Mouse (Mus musculus) adipocyte (in vitro differentiated cells): ENCODE results near the gene Epb41l2.
A peak's percentile ranks its signal among the peaks of the same experiment; 100 is the strongest.

Experiments used
- DNase-seq: peaks from one replicate; pipeline ENCODE4 v3.0.0-alpha.2; 2016; ENCODE audit warnings: low spot score

Epb41l2 gene

GRCm38 (mm10) chr10:25499323-25500071 is 139.9 kb downstream of the Epb41l2 start:
- DNase-seq = no peak

DNA sequence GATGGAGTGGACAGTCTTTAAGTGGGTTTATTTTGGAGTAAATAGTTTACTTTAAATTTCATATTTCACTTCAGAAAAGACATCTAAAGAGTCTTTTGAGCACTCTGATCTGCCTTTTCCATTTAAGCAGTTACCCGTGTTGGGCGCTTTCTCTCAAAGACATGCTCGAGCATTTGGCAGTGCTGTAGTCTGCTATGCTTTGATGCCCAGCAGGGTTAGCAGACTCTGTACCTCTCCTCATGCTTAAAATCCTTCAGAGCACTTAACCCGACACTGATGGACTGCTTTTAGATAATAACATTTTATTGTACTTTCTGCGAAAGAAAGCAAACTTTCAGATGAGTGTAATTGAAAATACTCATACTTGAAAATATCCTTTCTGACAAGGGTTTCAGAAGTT is 143.7 kb downstream of the Epb41l2 start:
- no peak for DNase-seq

DNA sequence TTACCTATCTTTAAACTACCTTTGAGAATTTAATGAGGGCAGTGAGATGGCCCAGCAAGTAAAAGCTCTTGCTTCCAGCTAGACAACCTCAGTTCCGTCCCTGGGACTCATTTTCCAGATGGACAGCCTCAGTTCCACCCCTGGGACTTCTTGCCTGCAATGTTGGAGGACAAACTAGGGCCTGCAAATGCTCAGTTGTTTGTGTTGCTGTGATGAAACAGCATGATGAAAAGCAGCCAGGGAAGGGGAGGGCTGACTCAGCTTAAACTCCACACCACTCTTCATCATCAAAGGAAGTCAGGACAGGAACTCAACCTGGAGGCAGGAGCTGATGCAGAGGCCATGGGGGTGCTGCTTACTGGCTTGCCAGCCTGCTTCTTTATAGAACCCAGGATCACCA is 154.2 kb downstream of the Epb41l2 start:
- no peak for DNase-seq

DNA sequence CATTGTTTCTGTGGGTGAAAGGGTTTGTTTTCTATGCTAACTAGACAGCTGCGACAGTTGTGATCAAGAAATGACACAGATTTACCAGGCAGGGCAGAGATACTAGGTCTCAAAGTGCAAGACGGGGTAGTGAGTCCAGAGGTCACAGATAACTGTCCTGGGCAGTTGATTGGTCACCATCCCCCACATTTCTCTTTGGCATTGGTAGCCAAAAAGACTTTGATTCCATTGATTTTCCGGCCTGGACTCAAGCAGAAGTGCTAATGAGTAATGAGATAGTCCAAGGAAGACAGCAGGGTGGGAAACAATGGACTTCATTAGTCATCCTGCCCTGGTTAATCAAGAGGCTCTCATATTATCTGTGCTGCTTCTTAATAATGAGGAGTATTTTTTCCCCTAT is 160.4 kb downstream of the Epb41l2 start:
- DNase-seq = no peak

DNA sequence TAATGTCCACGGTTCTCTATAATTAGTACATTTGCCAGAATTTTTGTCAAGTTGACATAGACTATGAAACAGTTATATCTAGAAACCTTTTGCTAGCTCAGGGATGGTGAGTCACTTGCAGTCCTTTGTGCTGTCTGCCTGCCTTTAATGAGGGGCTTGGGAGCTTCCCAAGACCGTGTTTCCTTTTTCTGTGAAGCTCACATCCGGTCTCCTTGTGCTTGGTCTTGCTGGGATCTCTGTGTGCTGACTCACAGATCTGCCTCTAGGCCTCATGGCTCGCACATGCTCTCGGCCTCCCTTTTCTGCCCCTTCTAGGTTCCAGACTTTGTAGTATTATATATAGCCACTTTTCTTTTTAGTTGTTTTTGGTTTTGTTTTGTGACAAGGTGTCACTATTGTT is 160.8 kb downstream of the Epb41l2 start:
- no peak for DNase-seq

- DNase-seq = no peak
Measured at GRCm38 (mm10) chr10:25523727-25524126, 164.1 kb downstream of the Epb41l2 start.

- no peak for DNase-seq
Measured at GRCm38 (mm10) chr10:25526156-25526555, 166.6 kb downstream of the Epb41l2 start.

- no peak for DNase-seq
Measured at GRCm38 (mm10) chr10:25526622-25527021, 167.0 kb downstream of the Epb41l2 start.

GRCm38 (mm10) chr10:25527126-25527525 is 167.5 kb downstream of the Epb41l2 start:
- peak; percentile 29 for DNase-seq

- DNase-seq = no peak
Measured at GRCm38 (mm10) chr10:25531335-25531734, 171.7 kb downstream of the Epb41l2 start.

DNA sequence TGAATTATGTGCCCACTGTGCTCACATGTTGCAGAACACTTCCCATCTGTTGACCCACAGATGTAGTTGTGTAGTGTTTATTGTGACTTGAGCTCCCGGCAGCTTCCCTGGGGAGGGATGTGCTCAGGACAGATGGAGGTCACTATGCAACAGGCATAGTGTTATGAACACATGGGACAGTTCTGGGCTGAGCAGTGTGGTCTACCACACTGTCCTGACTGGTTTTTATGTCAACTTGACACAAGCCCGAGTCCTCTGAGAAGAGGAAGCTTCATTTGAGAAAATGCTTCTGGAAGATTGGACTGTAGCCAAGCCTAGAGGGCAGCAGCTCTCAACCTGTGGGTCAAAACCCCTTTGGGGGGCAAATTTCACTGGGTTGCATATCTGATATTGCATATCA is 173.5 kb downstream of the Epb41l2 start:
- DNase-seq = no peak

- DNase-seq = no peak
Measured at GRCm38 (mm10) chr10:25533513-25534246, 174.1 kb downstream of the Epb41l2 start.

- no peak for DNase-seq
Measured at GRCm38 (mm10) chr10:25534467-25534866, 174.9 kb downstream of the Epb41l2 start.

DNA sequence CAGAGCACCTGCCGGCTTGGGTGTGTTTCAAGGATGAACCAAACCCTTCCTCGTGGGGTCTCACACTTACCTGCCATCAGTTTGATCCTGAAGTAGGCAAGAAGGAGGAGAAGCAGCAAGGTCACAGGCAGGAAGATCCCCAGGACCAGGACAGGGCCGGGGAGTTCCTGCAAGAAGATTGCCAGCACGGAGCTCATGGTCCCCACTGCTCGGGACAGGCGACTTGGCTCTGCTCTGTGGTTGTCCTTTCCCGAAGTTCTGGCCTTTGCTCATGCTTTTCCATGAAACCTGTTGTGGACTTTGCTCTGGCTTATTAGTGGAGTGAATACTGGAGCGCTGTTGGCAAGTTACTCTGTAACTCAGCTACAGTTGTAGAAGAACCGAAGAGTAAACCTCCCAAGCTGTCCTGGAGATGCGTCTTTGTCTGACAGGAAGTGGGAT is 176.3 kb downstream of the Epb41l2 start, which contains the start of gene Smlr1:
Gene Smlr1 (minus strand): TSS at position 377 of the 441 bp plus-strand sequence.
- no peak for DNase-seq

DNA sequence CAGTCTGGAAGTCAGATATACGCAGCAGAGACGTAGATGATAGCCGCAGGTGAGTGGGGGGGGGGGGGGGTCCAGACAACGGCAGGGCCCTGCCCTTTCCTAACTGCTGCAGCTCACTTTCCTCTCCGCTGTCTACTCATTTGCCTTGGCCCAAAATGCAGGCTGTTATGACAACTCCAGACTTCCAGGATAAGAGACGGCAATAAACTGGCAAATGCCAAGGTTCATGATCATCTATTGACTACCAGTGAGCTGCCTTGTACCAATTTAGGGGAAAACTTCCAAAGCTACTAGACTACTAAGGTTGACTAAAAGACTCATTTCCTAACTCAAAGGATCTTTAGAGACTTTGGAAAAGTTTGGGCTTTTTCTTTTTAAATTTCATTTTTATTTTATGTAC is 177.0 kb downstream of the Epb41l2 start:
- no peak for DNase-seq

DNA sequence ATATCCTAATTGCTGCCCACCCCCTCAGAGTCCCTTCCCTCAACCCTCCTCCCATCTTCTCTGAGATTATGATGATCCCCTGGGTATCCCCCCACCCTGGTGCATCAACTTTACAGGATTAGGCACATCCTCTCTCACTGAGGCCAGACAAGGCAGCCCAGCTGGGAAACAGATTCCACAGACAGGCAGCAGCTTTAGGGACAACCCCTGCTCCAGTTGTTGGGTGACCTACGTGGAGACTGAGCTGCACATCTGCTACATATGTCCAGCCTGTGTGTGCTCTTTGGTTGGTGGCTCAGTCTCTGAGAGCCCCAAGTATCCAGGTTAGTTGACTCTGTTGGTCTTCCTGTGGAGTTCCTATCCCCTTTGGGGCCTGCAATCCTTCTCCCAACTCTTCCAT is 179.1 kb downstream of the Epb41l2 start:
- DNase-seq = no peak

DNA sequence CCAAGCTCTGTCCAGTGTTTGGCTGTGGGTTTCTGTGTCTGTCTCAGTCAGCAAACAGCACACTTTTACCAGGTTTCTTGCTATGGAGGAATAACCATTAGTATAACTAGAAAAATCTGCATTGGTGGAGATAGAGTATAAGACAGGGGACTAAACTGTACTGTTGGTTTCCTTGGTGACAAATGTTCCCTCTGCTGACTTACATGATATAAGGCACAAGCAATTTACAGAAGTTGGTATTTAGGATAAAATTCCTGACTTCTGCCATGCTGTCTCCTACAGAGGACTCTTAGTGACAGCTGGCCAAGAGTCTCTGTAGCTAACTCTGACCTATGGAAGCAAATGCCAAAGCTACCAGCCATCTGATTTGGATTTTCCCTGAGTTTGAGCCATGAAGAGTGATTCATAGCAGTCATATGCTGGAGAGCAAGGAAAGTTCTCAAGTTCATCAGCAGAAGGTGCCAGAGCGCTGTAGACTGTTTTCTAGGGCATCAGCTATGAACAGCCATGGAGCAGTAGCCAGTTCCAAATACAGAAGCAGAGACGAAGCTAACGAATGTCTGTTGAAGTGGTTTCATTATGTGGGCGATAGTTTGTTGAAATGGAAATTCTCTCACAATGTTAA is 179.7 kb downstream of the Epb41l2 start:
- peak; percentile 74 for DNase-seq

- no peak for DNase-seq
Measured at GRCm38 (mm10) chr10:25539771-25540168, 180.2 kb downstream of the Epb41l2 start.

DNA sequence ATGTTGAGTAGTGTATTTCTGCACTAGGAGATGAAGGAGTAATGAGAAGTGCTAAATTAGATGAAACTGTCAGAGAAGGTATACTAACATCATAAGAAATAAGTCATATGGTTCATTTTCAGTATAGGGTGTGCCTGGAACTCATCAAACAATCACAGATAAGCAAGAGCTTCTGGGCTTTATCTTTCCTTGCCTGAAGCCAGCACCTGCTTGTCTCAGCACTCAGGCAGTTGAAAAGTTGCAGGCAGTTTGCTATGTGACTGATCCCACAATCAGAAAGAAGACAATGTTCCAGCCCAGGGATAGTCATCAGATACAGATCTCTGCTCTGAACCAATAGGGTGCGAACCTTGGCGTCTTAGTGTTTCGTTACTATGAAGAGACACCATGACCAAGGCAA is 181.5 kb downstream of the Epb41l2 start:
- DNase-seq = no peak

DNA sequence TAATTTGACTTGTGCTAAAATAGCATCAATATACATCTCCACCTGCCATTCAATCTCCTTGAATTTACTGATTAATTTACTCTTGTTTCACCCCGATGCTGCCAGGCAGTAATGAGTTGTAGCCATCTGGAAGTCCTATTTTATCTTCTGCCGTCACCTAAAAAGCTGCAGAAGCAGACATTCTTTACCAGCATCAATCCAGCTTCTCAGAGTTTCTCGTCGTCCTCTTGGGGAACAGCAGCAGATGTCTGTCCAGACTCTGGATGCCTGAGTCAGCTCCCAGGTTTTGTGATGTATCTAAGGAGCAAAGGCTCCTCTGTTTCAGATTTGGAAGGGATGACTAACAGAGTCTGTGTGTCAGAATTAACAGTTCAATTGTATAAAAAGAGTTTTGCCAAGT is 193.3 kb downstream of the Epb41l2 start:
- DNase-seq = no peak

GRCm38 (mm10) chr10:25571319-25572240 is 212.0 kb downstream of the Epb41l2 start:
- no peak for DNase-seq
